Mouse (Mus musculus) limb, embryonic 10.5 days (tissue): ENCODE measurements around the gene Metrn. TPM values are rescaled to one million over a fixed set of nuclear protein-coding genes. Genes with fewer than 3 reads are reported as not detected.

Experiments used
- DNase-seq: peaks from one replicate; pipeline ENCODE4 v3.0.0-alpha.2; 2017; ENCODE audit warnings: low spot score
- H3K27ac ChIP-seq: fragments of 300-500 bp; sonication (generic); 2 replicates; pipeline ENCODE4 v1.5.1; 2016; ENCODE audit warnings: mild to moderate bottlenecking
- H3K27me3 ChIP-seq: fragments of 300-500 bp; sonication (generic); 2 replicates; pipeline ENCODE4 v1.6.1; 2016; ENCODE audit warnings: low read depth, mild to moderate bottlenecking; ENCODE audit not compliant: poor library complexity, severe bottlenecking
- H3K36me3 ChIP-seq: fragments of 300-500 bp; sonication (generic); 2 replicates; pipeline ENCODE4 v1.6.1; 2016; ENCODE audit warnings: mild to moderate bottlenecking, moderate library complexity
- H3K4me1 ChIP-seq: fragments of 300-500 bp; sonication (generic); 2 replicates; pipeline ENCODE4 v1.6.1; 2016
- H3K4me3 ChIP-seq: fragments of 300-500 bp; sonication (generic); 2 replicates; pipeline ENCODE4 v1.5.1; 2016; ENCODE audit warnings: mild to moderate bottlenecking, moderate library complexity
- H3K9me3 ChIP-seq: fragments of 300-500 bp; sonication (generic); replicated peaks from 2 replicates; pipeline ENCODE4 v1.6.1; 2016; ENCODE audit warnings: mild to moderate bottlenecking
- WGBS: fragments of 180-500 bp; shearing (Covaris S2); methylation state at CpG from one replicate; pipeline ENCODE4 v1.1.7; 2016; 5-methylcytosine and 5-hydroxymethylcytosine counted together
- polyA plus RNA-seq: library from polyadenylated mRNA; unstranded; fragments of >200 nt; fragmentation: Nextera tagmentation; extraction: Ambion mirVana; gene quantifications from 2 replicates; pipeline ENCODE4 v1.2.1, GENCODE M21; 2016

Metrn gene
- 87.5 and 112 TPM in 2 replicates for polyA plus RNA-seq

DNA sequence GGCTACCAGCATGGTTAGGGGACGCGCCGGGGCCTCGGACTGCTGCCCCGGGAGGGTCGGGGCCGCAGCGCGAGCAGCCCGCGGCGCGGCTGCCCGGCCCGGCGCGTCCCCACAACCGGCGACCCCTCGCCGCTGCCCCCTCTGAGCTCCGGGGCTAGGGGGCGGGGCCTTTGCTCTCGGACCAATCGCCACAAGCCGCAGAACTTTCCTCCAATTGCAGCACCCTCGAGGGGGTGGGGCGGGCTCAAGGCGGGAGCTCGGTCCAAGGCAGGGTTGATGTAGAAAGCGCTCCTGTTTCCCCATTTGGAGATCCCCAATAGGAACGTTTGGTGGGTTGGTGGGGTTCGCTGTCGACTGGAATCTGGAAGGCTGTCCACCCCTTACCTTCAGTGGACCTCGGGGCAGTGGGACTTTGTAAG lies at the start of gene Metrn:
Gene Metrn, minus strand, starts transcription at position 186 of the 419 bp plus-strand sequence.
- peak within 1 kb of the TSS; percentile 87 for H3K4me3 ChIP-seq
- H3K4me1 ChIP-seq = peaks cover 55% of the 10 kb centered on the region
- under 1% methylated on average over 35 of the region's 35 CpGs for WGBS
- peaks cover 27% of the 10 kb centered on the region for H3K36me3 ChIP-seq
- peaks cover 8% of the 10 kb centered on the region for H3K27me3 ChIP-seq
- DNase-seq = peak; percentile 93
- no peaks in the 10 kb centered on the region for H3K9me3 ChIP-seq
- peak within 1 kb of the TSS; percentile 91 for H3K27ac ChIP-seq

DNA sequence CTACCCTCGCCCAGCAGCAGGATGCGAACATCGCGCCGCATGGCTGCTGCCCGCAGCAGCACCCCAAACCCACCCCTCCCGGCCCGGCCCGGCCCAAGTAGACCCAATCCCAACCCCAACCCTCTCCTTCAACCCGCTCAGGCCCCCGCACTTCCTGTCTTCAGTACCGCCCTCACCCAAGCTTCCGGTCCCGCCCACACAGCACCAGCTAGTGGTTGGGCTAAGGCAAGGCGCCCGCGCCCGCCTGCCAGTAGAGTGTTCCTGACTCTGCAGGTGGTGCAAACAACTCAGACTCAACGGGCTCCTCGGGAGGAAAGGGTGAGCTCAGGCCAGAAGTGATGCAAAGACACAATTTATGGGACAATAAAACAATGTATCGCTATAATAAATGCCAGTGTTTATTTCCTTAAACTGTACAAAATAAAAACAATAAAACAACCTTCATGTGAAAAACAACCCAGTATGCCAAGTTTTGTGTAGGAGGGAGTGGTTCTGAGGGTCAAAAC lies 47.5 kb upstream of the Metrn start, which contains the start of gene Rhot2:
Gene Rhot2, minus strand, starts transcription at position 456 of the 506 bp plus-strand sequence.
- H3K4me1 ChIP-seq = peaks cover 29% of the 10 kb centered on the region
- 1% methylated on average over 21 of the region's 21 CpGs for WGBS
- H3K27me3 ChIP-seq = no peaks in the 10 kb centered on the region
- peak within 1 kb of the TSS; percentile 93 for H3K27ac ChIP-seq
- H3K36me3 ChIP-seq = peaks cover 83% of the 10 kb centered on the region
- H3K4me3 ChIP-seq = peak within 1 kb of the TSS; percentile 95
- DNase-seq = peak; percentile 99
- no peaks in the 10 kb centered on the region for H3K9me3 ChIP-seq

DNA sequence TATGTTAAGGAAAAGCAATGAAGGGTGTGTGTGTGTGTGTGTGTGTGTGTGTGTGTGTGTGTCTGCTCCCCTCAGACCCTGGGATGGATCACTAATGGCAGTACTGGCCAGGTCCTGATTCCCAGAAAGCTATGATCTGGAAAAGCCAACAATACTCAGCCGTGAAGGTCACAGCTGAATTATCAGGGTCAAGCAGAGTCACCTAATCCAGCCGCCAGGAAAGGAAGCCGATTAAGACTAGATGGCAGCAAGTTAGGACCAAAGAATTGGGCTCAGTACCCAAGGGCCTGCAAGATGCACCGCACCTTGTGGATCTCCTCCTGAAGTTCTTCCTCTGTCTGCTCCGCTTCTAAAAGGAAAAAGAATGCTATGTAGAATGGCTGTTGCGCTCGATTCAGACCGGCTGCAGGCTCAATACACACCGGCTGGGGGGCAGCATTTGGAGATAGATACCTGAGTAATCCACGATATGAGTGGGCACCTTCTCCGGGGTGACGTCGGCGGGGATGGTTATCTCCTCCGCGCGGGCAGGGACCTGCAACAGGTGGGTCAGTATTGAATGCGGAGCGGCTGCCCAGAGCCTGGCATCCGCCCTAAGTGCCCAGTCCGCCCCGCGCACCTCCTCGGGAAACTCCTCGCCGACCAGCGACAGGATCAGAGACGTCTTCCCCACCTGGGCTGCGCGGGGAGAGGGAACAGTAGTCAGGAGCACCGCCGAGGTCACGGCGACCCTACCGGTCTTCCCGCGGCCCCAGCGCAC lies 46.9 kb upstream of the Metrn start:
- Histone ChIP-seq H3K4me3 (peak overlapping the region; percentile 95), H3K36me3 (peaks cover 83% of the 10 kb centered on the region), H3K4me1 (peaks cover 35% of the 10 kb centered on the region), H3K27me3 (no peaks in the 10 kb centered on the region), H3K27ac (peak overlapping the region; percentile 93), H3K9me3 (no peaks in the 10 kb centered on the region)
- 3% methylated on average over 38 of the region's 38 CpGs for WGBS
- DNase-seq = no peak

DNA sequence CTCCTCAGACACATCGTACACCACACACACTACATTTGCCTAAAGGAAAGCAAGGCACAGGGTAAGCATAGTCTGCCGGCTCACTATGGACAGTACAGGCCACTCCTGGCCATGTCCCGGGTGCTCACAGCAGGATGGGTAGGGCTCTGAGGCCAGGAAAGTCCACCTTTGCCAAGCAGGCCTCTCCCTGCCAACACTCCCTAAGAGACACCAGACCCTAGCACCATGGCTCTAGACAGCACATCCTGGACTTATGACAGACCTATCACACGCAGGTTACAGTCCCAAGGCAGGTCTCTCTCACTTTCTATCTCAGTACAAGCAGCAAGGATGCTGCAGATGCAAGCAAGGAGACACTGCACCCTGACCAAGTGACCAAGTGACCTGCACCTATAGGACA lies 46.2 kb upstream of the Metrn start:
- DNase-seq = no peak
- H3K27ac ChIP-seq = no peak overlapping the region
- no peaks in the 10 kb centered on the region for H3K9me3 ChIP-seq
- H3K4me3 ChIP-seq = peak overlapping the region; percentile 95
- peaks cover 40% of the 10 kb centered on the region for H3K4me1 ChIP-seq
- 97% methylated on average over 4 of the region's 4 CpGs for WGBS
- H3K27me3 ChIP-seq = no peaks in the 10 kb centered on the region
- H3K36me3 ChIP-seq = peaks cover 83% of the 10 kb centered on the region

DNA sequence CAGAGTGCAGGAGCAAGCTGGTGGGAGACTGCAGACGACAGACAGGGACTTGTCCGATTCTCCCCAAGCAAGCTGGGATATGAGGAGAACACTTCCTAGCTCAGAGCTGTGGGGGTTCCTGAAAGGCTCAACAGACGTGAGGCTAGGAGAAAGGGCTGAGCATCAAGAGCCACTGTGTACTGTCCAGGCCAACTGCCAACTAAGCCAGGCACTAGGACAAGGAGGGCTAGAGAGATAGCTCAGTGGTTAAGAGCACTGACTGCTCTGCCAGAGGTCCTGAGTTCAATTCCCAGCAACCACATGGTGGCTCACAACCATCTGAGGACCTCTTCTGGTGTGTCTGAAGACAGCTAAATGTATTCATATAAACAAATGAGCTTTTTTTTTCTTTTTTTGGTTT lies 45.6 kb upstream of the Metrn start:
- Histone ChIP-seq H3K27me3 (no peaks in the 10 kb centered on the region), H3K9me3 (no peaks in the 10 kb centered on the region), H3K27ac (no peak overlapping the region), H3K4me1 (peaks cover 45% of the 10 kb centered on the region), H3K4me3 (peak overlapping the region; percentile 10; the same call in 1 of the 2 replicates), H3K36me3 (peaks cover 83% of the 10 kb centered on the region)
- WGBS = 86% methylated on average over 3 of the region's 3 CpGs
- DNase-seq = no peak

DNA sequence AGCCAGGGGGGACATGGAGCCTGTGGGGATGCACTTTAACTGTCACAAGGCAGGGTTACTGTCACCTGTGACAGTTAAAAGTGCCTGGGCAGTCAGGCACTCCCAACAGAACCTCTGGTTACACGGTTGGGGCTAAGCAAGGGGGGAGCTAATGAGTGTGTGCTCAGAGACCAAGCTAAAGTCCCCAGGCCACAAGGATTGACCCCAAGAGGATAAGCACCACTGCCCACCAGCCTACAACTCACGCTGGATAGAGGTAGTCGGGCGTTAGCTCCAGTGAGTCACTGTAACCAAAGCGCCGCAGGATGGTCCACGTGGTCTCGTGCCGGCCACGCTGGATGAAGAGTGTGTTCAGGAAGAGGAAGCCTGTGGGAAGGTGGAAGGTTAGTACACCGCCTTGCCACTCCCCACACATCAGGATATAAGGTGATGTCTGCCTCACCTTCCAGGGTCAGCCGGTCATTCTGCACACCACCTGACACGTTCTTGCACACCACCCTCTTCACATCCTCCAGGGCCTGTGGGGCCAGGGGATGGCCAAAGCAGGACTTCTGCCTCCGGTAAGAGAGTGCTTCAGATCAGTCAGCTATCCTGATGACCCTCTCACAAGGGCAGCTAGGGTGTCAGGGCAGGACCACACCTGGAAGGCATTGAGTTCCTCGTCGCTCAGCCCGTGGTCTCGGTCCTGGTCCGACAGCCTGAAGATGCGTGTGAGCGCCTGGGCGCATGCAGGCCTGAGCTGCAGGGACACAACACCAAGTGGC lies 44.4 kb upstream of the Metrn start, which contains the start of gene Gm20683:
Gene Gm20683, minus strand, starts transcription at position 647 of the 764 bp plus-strand sequence.
- WGBS = 92% methylated on average over 22 of the region's 22 CpGs
- Histone ChIP-seq H3K9me3 (no peaks in the 10 kb centered on the region), H3K27me3 (no peaks in the 10 kb centered on the region), H3K4me3 (peak within 1 kb of the TSS; percentile 10; the same call in 1 of the 2 replicates), H3K36me3 (peaks cover 75% of the 10 kb centered on the region), H3K4me1 (peaks cover 57% of the 10 kb centered on the region), H3K27ac (no peak within 1 kb of the TSS)
- no peak for DNase-seq

DNA sequence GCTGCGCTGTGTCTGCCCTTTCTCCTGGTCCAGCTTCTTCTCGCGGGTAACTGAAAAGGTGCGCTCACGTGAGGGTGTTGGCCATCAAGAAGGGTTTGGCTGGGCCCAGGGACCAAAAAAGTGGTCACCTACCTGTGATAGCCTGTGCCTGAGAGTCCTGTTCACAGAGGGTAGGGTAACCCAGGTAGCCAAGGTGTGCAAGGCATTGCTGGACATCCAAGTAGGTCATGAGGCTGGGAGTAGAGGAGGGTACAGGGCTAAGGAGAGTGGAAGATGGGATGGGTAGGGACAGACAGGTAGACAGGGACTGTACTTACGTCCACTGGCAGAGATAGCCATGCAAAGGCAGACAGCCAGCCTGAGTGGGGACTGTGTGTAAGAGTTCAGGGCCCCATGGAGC lies 43.6 kb upstream of the Metrn start:
- H3K4me3 ChIP-seq = 0 out of 2 replicates have a peak overlapping the region, but pooled peaks have one; percentile 6
- H3K9me3 ChIP-seq = no peaks in the 10 kb centered on the region
- DNase-seq = no peak
- WGBS = 98% methylated on average over 6 of the region's 6 CpGs
- H3K27ac ChIP-seq = no peak overlapping the region
- peaks cover 65% of the 10 kb centered on the region for H3K4me1 ChIP-seq
- H3K27me3 ChIP-seq = no peaks in the 10 kb centered on the region
- peaks cover 75% of the 10 kb centered on the region for H3K36me3 ChIP-seq

DNA sequence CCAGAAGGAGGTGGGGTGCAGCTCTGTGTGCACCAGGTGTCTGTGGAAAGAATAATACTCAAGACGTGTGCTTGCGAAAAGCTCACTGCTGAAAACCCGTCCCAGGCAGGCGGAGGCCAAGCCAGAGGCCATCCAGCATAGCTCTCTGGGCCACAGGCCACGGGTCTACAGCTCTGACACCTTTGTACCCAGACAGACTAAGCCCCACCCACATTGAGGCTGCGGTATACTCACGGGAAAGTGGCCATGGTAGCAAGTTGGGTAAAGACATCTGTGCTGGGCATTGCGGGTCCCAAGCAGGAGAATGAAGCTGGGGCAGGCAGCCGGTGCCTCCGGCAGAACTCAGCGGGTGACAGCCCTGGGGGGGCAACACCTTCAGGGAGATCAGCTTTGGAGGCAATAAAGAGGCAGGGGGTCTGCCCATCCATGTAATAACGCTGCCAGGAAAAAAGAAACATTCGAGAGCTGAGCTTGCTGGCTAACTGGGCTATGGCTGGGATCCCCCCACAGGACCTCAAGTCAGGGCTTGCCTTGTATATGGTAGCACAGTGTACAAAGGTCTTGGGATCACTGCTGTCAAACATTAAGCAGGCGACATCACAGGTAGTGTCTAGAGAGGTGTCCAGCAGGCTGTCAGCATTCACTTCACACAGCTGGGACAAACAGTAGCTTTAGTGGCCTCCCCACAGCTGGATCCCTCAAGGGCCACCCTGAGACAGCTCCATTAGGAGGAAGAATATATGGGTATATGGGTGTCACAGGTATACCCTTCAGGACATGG lies 42.7 kb upstream of the Metrn start:
- Histone ChIP-seq H3K36me3 (peaks cover 79% of the 10 kb centered on the region), H3K27ac (no peak overlapping the region), H3K4me1 (peaks cover 70% of the 10 kb centered on the region), H3K9me3 (no peaks in the 10 kb centered on the region), H3K27me3 (no peaks in the 10 kb centered on the region), H3K4me3 (no peak overlapping the region)
- DNase-seq = no peak
- WGBS = 84% methylated on average over 14 of the region's 14 CpGs

DNA sequence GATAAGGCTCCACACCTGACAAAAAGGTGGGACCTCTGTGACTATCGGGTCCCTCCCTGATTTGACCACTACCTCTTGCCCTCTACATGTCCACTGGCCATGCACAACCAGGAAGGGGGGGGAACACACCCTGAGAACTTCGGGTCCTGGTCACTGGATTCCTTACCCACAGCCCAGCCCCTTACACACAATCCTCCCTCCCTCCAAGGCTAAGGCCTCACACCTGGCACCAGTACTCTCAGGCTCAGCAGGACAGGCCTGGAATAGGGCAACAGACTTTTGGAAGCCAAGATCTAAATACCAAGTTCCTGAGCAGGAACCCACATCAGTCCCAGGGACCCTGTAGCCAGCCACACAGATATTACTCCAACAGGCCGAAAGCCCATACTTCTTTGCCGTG lies 42.0 kb upstream of the Metrn start:
- Histone ChIP-seq H3K27me3 (no peaks in the 10 kb centered on the region), H3K4me3 (no peak overlapping the region), H3K9me3 (no peaks in the 10 kb centered on the region), H3K36me3 (peaks cover 83% of the 10 kb centered on the region), H3K27ac (no peak overlapping the region), H3K4me1 (peaks cover 73% of the 10 kb centered on the region)
- no peak for DNase-seq
- 89% methylated on average over 4 of the region's 4 CpGs for WGBS

DNA sequence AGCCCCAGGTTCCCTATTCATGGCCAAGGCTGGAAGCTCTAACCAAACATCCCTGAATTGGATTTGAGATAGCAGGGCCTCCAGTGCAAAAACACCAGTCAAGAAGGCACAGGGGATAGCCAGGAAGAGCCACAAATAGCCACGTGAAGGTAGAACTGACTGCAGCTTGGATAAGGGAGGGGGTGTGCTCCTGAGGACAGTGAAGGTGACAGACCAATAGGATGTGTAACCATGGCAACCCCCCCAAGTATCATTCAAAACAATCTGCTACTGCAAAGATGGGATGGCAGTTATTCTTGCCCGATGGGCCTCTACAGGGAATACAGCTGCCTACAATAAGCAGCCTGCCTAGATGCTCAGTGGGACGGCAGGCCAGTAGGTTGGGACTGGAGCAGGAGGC lies 40.6 kb upstream of the Metrn start:
- Histone ChIP-seq H3K36me3 (peaks cover 75% of the 10 kb centered on the region), H3K4me1 (peaks cover 67% of the 10 kb centered on the region)
- WGBS = 61% methylated on average over 3 of the region's 3 CpGs

DNA sequence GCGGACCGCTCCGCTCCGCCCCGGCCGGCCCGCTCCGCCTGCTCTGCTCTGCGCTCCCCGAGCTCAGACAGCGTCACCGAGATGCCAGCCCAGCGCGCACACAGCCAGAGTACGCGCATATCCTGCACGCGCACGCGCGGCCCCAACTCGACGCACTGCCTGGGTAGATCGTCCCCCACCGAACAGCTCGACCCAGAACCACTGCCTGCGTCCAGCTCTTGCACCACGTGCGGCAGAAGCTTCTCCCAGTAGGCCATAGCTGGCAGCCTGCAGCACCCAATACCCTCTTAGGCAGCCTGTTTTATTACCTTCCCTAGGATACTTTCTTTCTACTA lies 40.1 kb upstream of the Metrn start, which contains the start of gene Rhbdl1:
Gene Rhbdl1, minus strand, starts transcription at position 220 of the 335 bp plus-strand sequence.
- H3K27ac ChIP-seq = peak within 1 kb of the TSS; percentile 79
- no peaks in the 10 kb centered on the region for H3K9me3 ChIP-seq
- peaks cover 65% of the 10 kb centered on the region for H3K4me1 ChIP-seq
- WGBS = 2% methylated on average over 29 of the region's 29 CpGs
- peak within 1 kb of the TSS; percentile 77 for H3K4me3 ChIP-seq
- H3K36me3 ChIP-seq = peaks cover 71% of the 10 kb centered on the region
- DNase-seq = peak; percentile 77
- H3K27me3 ChIP-seq = no peaks in the 10 kb centered on the region

More for the DNA sequence above, 40.6 kb upstream of the Metrn start:
- no peak for DNase-seq
- Histone ChIP-seq H3K4me3 (peak overlapping the region; percentile 77), H3K27me3 (no peaks in the 10 kb centered on the region), H3K9me3 (no peaks in the 10 kb centered on the region), H3K27ac (no peak overlapping the region)

DNA sequence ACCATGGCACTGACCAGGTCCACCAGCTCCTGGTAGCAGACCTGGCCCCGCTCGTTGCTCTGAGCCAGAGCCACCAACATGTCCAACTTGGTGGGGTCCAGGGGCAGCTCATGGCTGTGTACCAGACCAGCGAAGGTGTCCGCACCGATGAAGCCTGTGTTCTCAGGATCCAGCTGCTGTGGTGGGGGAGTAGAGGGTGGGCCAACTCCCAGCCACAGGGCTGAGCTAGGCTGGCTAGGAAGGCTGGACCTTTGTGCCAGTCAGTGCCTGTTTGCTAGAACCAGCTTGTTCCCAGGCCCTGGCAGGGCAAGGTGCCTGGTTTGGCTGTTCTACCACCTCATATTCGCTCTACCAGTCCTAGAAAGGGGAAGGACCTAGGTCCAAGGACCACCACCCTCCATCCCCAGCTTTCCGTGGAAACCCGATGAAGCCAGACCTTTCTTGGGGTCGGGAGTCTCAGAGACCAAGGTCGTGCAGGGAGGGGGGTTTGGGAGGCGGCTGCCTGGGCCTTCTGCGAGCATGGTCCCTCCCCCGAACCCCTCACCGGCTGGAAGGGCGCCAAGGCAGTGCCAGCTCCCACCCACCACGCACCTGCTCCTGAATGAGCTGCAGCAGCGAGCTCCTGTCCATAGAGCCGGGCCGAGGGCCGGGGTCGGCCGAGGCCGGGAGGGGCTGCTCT lies 39.6 kb upstream of the Metrn start:
- Histone ChIP-seq H3K27me3 (no peaks in the 10 kb centered on the region), H3K4me3 (peak overlapping the region; percentile 77), H3K36me3 (peaks cover 71% of the 10 kb centered on the region), H3K27ac (peak overlapping the region; percentile 79), H3K9me3 (no peaks in the 10 kb centered on the region), H3K4me1 (peaks cover 70% of the 10 kb centered on the region)
- WGBS = 25% methylated on average over 23 of the region's 23 CpGs
- no peak for DNase-seq
